Mouse (Mus musculus): ENCODE data around the gene Kcnj6.

GRCm38 (mm10) chr16:94714483-94714882 is 283.0 kb downstream of the Kcnj6 start:
- TF ChIP-seq CTCF (IDR thresholded peaks at IDR 0.05; ENCODE audit: extremely low read depth, insufficient read length, insufficient replicate concordance, low read depth, low read length) (no peak), POLR2A (IDR thresholded peaks at IDR 0.05; ENCODE audit: low read depth, low read length) (no peak)

Measured in small intestine, adult 2 months (tissue).